Mouse (Mus musculus) bone marrow, adult 2 months (tissue): ENCODE data around the gene Sema3c. TPM values are rescaled to one million over a fixed set of nuclear protein-coding genes. Genes with fewer than 3 reads are reported as not detected.

Experiments
- H3K27ac ChIP-seq: fragments of 200-500 bp; 2 replicates; pipeline ENCODE4 v1.5.1; 2012; ENCODE audit warnings: low read depth, mild to moderate bottlenecking, control low read depth, inconsistent platforms, low read length; ENCODE audit not compliant: control insufficient read depth, poor library complexity, insufficient read depth
- H3K4me1 ChIP-seq: fragments of 200-500 bp; 2 replicates; pipeline ENCODE4 v1.6.1; 2011; ENCODE audit warnings: low read length; ENCODE audit not compliant: control insufficient read depth, insufficient read depth
- H3K4me3 ChIP-seq: fragments of 200-500 bp; replicated peaks from 2 replicates; pipeline ENCODE3; 2011; ENCODE audit warnings: mild to moderate bottlenecking, low read depth, low read length, control low read depth; ENCODE audit not compliant: control insufficient read depth
- CTCF ChIP-seq: fragments of 200-500 bp; IDR thresholded peaks from 2 replicates; pipeline ENCODE4 v1.5.1; 2011; ENCODE audit warnings: low read length, control low read depth; ENCODE audit not compliant: control insufficient read depth, insufficient read depth
- POLR2A ChIP-seq: fragments of 200-500 bp; IDR thresholded peaks from 2 replicates; pipeline ENCODE4 v1.6.1; 2011; ENCODE audit warnings: low read depth, mild to moderate bottlenecking, control low read depth, low read length, borderline replicate concordance; ENCODE audit not compliant: control insufficient read depth
- WGBS: fragments of 180-500 bp; shearing (Covaris S2); methylation state at CpG from one replicate; pipeline ENCODE4 v1.1.7; 2018; 5-methylcytosine and 5-hydroxymethylcytosine counted together
- polyA plus RNA-seq: library from polyadenylated mRNA; stranded (reverse); fragments of >200 nt; gene quantifications from 2 replicates; pipeline ENCODE4 v1.2.4, GENCODE M21; 2011; ENCODE audit warnings: low replicate concordance; ENCODE audit not compliant: missing spikeins, insufficient read depth, insufficient read length

The Sema3c gene
- polyA plus RNA-seq, 1 experiment, result 2.6 TPM

DNA sequence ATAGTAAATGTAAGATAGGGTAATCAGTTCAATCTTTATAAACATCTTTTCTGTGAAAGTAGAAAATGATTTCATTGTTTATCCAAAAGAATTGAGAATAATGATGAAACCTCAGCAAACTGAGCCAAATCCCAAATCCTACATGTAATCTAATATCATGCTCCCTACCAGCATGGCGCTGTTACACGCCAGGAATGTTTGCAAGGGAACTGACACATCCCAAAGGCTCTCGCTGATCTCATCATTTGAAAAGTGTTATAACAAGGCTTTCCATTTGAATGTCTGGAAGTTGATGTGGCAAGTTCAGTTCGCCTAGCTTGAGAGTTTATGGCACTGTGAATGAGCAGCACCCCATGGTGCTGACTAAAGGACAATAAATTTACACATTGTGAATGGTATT, 145.9 kb downstream of the Sema3c start:
- H3K4me3 ChIP-seq, result no peak overlapping the region
- WGBS, result 76% methylated on average over 4 of the region's 4 CpGs

DNA sequence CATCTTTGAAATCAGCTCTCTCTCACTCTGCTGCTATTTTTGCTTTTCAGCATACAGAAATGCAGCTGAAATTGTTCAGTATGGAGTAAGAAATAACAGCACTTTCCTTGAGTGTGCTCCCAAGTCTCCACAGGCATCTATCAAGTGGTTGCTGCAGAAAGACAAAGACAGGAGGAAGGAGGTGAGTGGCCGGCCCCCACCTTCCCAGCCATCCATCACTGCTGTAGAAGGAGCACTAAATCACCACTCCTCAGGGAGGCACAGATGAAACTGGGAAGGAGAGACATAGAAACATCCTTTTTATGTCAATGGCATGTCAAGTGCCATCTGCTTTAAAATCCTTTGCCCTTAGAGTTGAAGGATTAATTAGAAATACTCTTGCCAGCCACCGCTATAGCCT, 149.9 kb downstream of the Sema3c start:
- Histone ChIP-seq H3K27ac (no peak overlapping the region), H3K4me1 (no peaks in the 10 kb centered on the region), H3K4me3 (no peak overlapping the region)
- WGBS, result 57% methylated on average over 2 of the region's 2 CpGs
- no peak for TF ChIP-seq POLR2A
- TF ChIP-seq CTCF, result no peak

More for the DNA sequence above, 145.9 kb downstream of the Sema3c start:
- no peaks in the 10 kb centered on the region for H3K4me1 ChIP-seq
- TF ChIP-seq CTCF, result no peak
- no peak for TF ChIP-seq POLR2A
- H3K27ac ChIP-seq, result no peak overlapping the region

DNA sequence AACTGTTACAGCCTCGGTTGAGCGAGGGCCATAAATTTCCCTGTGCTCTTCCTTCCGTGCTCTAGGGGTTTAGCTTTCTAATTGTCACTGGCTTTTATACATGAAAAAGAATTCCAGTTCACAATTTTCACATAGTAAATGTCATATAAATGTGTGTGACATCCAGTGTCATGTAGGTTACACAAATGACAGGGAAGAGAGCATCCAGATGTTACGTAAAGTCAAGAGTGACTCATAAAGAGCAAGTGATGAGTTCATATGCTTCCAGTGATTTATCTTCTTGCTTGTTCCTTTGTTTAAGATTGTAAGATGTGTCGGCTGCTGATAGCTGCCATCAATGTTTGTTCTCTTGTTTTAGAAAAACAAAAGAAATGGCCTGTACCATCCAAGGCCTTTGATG, 154.0 kb downstream of the Sema3c start:
- Histone ChIP-seq H3K27ac (no peak overlapping the region), H3K4me3 (no peak overlapping the region), H3K4me1 (no peaks in the 10 kb centered on the region)
- WGBS, result 70% methylated on average over 5 of the region's 5 CpGs
- TF ChIP-seq POLR2A (no peak), CTCF (no peak)

DNA sequence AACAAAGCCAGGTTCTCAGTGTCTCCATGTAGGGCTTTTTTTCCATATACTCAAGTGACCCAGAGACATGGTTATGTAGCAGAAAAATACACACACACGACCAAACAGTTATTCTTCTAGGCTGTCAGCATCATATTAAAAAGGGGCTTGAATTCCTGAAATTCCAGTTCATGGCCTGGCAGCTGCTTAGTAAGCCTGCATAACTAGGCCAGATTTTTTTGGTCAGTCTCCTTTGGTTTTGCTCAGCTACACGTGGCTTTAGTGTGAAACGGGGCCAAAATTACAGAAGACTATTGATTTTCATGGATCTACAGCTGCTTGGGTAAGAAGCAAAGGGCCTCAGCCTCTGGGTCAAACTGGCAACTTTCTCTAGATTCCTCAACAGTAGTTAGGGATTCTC, 165.7 kb downstream of the Sema3c start:
- TF ChIP-seq POLR2A (no peak), CTCF (no peak)
- WGBS, result 68% methylated on average over 3 of the region's 3 CpGs
- no peak overlapping the region for H3K27ac ChIP-seq
- no peak overlapping the region for H3K4me3 ChIP-seq
- no peaks in the 10 kb centered on the region for H3K4me1 ChIP-seq

DNA sequence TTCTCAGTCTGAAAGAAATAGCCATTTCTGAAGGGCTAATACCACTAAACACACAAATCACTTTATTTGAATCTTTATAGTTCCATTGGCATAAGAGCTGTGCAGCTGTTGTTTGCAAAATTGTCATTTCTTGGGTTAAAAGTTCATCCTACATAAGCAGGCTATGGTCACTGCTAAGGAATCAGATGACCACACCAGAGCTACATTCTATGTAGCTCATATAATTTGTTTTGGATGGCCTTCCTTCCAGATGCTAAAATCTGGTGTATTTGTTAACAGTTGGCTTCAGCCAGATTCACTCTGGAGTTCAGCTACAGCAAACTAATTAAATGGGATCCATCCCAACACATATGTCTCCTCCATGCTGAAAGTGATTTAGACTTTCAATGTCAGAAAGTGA, 172.4 kb downstream of the Sema3c start:
- H3K4me1 ChIP-seq, result no peaks in the 10 kb centered on the region
- H3K4me3 ChIP-seq, result no peak overlapping the region
- H3K27ac ChIP-seq, result no peak overlapping the region
- TF ChIP-seq CTCF (no peak), POLR2A (no peak)

DNA sequence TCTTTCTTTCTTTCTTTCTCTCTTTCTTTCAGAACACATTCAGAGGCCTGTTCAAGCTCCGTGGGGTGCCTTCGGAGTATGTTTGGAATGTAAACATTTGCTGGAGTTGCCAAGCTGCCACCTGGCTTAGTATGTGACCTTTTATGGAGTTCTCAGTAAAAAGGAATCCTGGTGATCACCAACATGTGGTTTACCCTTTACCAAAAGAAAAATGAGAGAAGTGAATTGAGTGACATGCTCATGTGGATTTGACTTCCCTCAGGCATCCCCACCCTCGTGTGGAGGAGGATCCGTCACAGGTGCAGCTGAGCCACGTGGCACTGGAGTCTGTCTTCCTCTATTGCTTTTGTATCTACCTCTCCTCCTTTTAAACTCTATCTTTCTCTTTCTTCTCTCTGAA, 173.1 kb downstream of the Sema3c start:
- Histone ChIP-seq H3K4me1 (no peaks in the 10 kb centered on the region), H3K4me3 (no peak overlapping the region), H3K27ac (no peak overlapping the region)
- TF ChIP-seq CTCF (no peak), POLR2A (no peak)
- WGBS, result 59% methylated on average over 5 of the region's 5 CpGs

DNA sequence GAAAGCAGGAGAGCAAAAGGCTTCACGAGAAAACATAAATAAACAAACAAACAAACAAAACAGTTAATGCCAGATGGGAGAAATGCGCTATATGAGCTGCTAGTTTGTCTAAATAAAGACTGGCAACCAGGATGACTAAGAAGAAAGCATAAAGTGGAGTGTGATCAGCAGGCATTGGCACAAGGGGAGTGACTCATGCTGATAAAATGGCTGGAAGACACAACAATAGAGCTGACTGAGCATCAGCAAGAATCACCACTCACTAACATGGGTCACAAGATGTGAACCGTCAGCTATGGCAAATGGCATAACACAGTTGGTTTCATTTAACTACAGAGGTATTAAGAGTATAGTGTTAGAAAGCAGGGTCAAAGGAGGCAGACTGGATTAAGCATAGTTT, 174.2 kb downstream of the Sema3c start:
- no peaks in the 10 kb centered on the region for H3K4me1 ChIP-seq
- H3K4me3 ChIP-seq, result no peak overlapping the region
- 68% methylated on average over 3 of the region's 3 CpGs for WGBS
- no peak for TF ChIP-seq POLR2A
- TF ChIP-seq CTCF, result no peak
- H3K27ac ChIP-seq, result no peak overlapping the region

DNA sequence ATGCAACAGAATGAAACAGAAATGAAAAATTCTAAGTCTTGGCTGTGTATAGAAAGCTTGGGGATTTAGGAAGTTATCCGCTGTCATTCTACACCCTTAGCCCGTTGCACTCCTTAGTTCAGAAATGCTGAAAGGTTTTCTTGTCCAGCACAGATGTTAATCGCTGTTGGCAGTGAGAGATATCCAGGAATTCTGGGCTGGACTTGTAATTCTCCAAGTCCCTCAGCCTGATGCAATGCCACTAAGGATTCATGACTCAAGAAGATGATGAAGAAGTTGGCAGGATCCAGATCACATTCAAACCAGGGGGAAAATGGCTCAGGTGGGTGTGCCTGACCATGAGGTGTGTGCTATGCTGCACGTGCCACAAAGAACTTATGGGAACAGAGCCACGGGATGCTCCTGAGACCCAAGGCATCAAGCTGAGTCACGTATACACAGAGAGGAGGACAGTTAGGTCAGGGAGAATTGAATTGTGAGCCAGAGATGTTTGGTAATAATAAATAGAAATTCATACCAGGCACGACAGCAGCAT, 179.5 kb downstream of the Sema3c start:
- H3K4me3 ChIP-seq, result no peak overlapping the region
- no peaks in the 10 kb centered on the region for H3K4me1 ChIP-seq
- WGBS, result 76% methylated on average over 7 of the region's 7 CpGs
- TF ChIP-seq POLR2A (no peak), CTCF (no peak)
- no peak overlapping the region for H3K27ac ChIP-seq

DNA sequence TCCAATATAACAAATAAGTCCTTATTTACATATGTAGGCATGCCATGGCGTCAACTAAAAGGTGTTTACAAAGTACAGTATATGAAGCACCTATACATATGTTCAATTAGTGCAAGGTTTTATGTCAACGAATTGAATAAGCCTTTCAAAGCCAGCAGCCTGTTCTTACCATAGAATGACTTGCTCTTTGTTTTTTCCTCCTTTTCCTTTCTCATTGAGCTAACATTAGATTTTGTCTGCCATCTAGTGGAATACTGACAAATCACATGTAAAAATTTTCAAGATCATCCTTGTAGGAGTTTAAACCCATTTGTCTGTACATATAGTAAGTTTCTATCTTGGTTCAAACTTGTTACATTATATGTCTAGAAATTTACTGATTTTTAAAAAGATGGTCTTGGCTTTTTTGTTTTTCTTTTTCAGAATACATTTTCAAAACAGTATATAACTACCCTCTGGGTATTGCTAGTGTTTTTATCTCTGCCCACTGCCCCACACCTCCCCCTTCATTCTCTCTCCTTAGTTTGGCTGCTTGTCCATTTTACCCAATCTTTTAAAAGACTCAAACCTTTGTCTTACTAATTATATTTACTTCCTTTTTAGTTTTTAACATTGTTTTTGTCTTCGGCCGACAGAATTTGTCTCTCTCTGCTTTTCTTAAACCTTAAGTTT, 192.1 kb downstream of the Sema3c start:
- H3K4me3 ChIP-seq, result no peak overlapping the region
- no peaks in the 10 kb centered on the region for H3K4me1 ChIP-seq
- WGBS, result 63% methylated on average over 4 of the region's 4 CpGs
- H3K27ac ChIP-seq, result no peak overlapping the region
- TF ChIP-seq CTCF (no peak), POLR2A (no peak)
